Mouse (Mus musculus): ENCODE measurements around the gene Gm19935. TPM values are rescaled to one million over a fixed set of nuclear protein-coding genes. Genes with fewer than 3 reads are reported as not detected.

The Gm19935 gene
- polyA plus RNA-seq, 1 experiment from 2014 or later: not detected

DNA sequence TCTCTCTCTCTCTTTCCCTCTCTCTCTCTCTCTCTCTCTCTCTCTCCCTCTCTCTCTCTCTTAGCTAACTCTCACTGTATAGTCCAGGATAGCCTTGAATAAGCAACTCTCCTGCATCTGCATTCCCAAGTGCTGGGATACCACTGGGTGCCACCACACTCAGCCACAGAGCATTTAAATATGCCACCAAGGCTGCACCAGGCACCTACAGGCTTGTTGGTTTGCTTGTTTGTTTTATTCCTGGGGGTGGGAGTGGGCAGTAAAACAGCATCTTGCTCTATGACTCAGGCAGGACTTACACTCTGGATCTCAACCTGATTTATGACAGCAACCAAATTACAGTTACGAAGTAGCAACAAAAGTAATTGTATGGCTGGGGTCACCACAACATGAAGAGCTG, 25.6 kb downstream of the Gm19935 start:
- Histone ChIP-seq H3K4me1 (peaks cover 5% of the 10 kb centered on the region), H3K4me2 (replicated peaks) (no peak overlapping the region), H3K27me3 (no peaks in the 10 kb centered on the region), H3K4me3 (no peak overlapping the region), H3K36me3 (no peaks in the 10 kb centered on the region), H3K9ac (no peak overlapping the region), H3K27ac (no peak overlapping the region), H3K9me3 (no peaks in the 10 kb centered on the region)
- WGBS: 74% methylated on average over 1 of the region's 1 CpGs
- ATAC-seq (ENCODE audit: low FRiP score, low read depth): no peak

DNA sequence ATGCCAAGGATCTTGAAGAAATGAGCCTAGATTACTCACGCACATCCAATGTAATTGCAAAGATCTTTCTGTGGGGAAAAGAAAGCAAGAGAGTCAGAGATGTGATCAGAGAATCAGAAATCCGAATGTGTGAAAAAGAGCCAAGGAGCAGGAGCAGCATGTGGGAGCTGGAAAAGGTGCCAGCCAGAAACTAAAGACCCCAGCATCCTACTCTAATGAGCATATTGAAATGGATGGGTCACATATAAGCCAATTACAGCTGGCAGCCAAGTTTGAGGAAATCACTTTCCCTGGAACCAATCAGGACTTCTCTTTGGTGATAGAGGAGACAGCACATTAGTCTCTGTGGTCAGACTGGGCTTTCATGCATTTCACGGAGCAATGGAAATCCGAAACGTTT, 47.4 kb downstream of the Gm19935 start:
- H3K4me2 ChIP-seq (replicated peaks): no peak overlapping the region
- H3K27ac ChIP-seq: no peak overlapping the region
- 72% methylated on average over 5 of the region's 5 CpGs for WGBS
- H3K4me3 ChIP-seq: no peak overlapping the region
- no peak overlapping the region for H3K9ac ChIP-seq
- no peak for ATAC-seq (ENCODE audit: low FRiP score, low read depth)
- H3K27me3 ChIP-seq: no peaks in the 10 kb centered on the region
- H3K9me3 ChIP-seq: no peaks in the 10 kb centered on the region
- H3K36me3 ChIP-seq: no peaks in the 10 kb centered on the region
- no peaks in the 10 kb centered on the region for H3K4me1 ChIP-seq

Small RNAs within 50 kb of the gene (microRNA-seq; reads per million reads assigned to microRNA genes)
- not detected for gene Gm44382

Other genes starting within 250 kb of the Gm19935 start
- 108 TPM in 2 replicates for gene Chd9, start 11.0 kb upstream of the Gm19935 start, polyA plus RNA-seq (2015; fragmentation: Nextera tagmentation; extraction: Ambion mirVana)

Data from limb, embryonic 13.5 days (tissue).